Mouse (Mus musculus): Measurements from ENCODE around the gene Ccdc71.

Ccdc71 gene

DNA sequence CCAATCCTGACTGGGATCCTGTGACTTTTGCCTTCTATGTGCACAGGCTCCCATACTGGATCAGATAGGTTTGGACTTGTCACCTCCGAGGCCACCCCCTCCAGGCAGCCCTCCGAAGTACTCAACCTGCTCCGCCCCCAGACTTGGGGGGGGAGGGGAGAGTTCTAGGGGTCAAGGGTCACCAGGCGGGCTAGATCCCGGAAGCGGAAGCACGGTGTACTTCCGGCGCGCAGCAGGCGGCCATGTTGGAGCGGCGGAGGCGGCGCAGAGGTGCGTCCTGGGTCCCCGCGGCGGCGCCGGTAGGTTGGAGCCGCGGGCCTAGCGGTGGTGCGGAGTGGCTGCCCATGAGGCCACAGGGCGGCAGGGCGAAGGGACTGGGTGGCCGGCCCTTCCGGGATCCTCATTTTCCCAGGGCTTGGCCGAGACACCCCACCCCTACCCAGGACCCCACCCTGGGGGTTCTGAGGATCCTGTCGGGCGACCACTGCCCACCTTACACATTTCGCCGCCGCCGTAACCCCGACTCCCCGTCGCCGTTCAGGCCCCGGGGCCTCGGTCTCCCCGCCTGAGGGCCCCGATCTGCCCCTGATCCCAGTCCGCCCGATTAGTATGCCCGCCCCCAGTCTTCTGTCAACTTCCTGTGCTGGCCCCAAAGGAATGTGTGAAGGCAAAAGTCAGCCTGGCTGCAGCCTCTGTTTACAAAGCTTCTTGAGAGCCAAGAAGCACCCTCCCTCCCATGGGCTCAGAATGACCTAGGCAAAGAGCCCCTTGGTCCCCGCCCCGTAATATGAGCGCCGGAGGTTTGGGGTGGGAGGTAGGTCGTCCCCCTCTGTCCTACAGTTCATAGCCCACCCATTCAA lies at the start of gene Ccdc71:
Gene Ccdc71, plus strand, starts transcription at position 209 of the 860 bp plus-strand sequence.
- peak; percentile 87 for DNase-seq (ENCODE audit: low spot score)

DNA sequence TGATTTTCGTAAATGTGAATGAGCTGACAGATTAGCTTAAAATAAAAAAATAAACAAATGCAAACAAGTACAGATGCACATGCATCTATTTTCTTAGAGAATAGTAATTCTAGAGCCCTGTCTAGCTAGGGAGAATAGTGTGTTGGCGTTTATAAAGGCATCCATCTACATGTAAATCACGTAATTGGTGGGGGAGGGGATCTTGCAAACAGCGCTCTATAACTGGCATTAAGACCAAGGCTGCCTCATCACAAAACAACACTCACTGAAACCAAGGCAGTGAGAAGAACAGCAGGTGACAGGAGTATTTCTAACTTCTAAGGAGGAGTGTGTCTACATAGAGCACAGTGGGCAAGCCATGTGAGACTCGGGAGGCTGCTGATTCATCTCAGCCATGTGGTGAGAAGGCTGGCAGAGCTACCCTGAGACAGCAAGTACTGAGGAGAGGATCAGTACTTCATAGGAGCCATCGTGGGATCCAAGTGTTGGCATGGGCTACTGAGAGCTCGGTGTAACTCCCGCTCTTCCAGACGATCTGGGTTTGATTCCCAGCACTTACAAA lies 48.9 kb upstream of the Ccdc71 start:
- peak; percentile 59 for DNase-seq (ENCODE audit: low spot score)

DNA sequence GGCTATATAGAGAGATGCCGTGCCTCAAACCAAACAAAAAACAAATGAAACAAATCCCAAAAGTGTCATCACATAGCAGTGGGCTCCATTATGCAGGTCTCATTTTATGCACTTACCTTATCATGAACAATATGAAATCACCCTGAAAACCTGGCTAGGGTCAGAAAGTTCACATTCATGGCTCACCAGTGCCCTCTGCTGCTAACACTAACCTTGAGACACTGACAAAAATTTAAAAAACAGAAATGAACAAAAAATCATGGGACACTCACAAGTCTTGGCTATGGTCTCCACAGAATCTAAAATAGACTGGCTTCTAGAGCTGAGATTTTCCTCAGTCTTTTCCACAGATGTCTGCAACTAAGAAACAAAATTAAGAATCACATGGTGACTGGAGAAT lies 48.1 kb upstream of the Ccdc71 start:
- DNase-seq (ENCODE audit: low spot score): peak; percentile 40

DNA sequence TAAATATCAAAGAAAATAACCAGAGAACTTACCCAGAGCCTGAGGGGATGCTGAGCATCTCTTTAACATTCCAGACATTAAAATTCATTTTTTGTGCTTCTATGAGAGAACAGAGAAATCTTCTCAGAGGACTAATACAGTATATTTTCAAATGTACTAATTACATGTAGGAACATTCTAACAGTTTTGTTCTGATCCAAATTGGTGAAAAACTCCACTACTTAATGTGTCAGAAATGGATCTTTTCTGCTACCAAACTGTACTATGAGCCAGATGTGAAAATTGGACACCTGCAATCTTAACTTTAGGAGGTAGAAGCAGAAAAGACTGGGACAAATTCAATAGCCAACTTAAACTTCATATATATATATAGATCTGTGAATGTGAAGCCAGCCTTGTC lies 31.9 kb upstream of the Ccdc71 start, which contains the start of gene Ccdc36:
Gene Ccdc36, minus strand, starts transcription at position 101 of the 400 bp plus-strand sequence.
- no peak for DNase-seq (ENCODE audit: low spot score)

DNA sequence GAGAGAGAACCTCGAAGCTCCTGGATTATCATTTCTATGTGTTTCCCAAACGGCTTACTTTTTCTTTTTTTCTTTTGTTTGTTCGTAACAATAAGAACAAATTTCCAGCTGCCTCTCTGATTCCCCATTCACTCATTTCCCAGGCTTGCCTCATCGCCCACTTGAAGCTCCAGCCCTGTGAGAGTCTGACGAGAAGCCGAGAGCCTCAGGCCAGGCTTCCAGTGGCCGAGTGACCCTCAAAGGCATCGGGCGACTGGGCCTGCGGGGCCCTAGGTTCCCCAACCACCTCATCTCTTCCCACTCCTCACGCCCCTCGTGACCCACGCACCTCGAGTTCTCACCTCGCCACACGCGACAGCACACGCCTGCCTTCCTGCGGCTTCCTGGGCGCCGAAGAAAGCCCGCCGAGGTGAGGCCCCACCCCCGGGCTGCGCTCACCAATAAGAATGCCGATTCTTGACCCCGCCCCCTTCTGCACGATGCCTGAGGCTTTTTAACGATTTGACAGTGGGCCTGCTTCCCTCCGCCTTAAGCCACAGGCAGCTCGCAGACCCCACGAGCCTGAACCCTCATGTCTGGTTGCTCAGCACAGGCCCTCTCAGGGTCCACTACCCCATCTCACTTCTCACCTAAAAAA lies 28.8 kb upstream of the Ccdc71 start:
- no peak for DNase-seq (ENCODE audit: low spot score)

DNA sequence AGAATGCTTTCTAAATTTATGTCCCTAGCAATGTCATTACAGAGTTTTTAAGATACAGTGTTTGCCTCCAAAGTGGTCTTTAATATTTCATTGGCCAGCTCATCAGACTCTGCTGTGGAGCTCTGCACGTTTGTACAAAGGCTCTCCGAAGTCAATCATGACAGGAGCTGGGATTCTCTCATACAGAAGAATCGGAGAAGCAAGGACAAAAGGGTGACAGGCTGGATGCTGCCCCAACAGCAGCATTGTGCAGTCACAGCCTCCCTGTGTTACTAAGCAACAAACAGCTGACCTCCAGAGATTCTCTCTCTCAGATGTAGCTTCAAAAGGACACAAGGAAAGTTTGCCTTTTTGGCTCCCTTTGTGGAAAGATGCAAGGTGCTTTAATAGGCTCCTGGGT lies 24.1 kb upstream of the Ccdc71 start, which contains the start of gene BC048562:
Gene BC048562, plus strand, starts transcription at position 301 of the 400 bp plus-strand sequence.
- no peak for DNase-seq (ENCODE audit: low spot score)

DNA sequence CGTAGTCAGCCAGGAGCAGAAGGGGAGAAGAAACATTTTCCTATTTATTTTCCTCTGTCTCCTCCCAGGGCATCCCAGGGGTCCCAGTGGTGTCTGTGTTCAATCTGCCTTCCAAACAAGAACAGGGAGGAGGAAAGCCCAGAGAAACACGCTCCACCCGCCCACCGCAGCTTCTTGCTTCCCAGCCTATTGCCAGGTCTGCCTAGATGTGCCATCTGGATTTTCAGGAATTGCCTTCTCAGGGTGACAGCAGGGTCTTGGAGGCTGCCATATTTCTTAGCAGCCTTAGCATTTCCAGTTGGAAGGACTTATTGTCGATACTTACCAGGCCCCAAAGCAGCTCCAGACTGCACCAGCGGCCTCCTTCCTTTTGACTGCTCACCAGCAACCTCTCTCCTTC lies 21.2 kb upstream of the Ccdc71 start:
- peak; percentile 42 for DNase-seq (ENCODE audit: low spot score)

DNA sequence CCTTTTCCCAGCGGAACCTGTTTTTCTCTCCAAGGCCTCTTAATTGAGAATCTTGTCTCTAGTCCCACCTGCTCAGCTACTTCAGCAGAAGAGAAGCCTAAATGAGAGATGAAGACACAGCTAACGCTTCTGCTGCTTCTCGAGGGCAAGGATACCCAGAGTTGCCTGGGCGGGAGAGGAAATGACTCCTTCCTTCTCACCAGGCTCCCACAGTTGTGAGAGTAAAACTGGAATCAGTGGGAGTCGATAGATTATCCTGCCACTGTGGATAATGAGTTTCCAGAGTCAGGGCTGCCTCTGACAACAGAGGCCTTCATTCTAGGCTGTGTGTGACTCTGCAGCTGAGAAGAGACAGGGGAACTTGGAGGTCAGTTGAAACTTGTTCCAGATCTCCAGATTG lies 19.8 kb upstream of the Ccdc71 start:
- no peak for DNase-seq (ENCODE audit: low spot score)

DNA sequence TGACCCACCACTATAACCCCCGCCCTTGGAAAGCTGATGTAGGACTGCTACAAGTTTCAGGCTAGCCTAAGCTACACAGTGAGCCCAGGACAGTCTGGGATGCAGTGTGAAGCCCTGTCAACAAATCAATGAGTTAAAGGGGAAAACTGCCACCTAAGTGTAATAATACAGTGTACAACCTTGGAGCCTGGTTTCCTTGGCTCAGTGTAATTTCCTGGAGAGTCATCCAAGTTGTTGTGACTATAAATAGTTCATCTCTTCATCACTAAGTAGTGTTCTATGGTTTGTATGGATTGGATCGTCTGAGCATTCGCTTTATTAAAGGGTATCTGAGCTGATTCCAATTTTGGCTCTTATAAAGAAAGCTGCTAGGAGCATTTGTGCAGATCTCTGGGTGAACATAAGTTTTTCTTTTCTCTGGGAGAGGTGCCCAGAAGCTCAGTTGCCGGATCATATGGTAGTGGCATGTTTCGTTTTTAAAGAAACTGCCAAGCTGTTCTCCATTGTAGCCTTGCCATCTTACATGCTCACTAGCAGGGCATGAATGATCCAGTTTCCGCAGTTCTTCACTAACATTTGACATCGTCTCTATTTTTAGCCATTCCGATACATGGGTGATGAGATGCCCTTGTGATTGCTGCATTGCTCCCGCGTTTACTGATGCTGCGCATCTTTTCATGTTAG lies 18.9 kb upstream of the Ccdc71 start:
- DNase-seq (ENCODE audit: low spot score): peak; percentile 77

DNA sequence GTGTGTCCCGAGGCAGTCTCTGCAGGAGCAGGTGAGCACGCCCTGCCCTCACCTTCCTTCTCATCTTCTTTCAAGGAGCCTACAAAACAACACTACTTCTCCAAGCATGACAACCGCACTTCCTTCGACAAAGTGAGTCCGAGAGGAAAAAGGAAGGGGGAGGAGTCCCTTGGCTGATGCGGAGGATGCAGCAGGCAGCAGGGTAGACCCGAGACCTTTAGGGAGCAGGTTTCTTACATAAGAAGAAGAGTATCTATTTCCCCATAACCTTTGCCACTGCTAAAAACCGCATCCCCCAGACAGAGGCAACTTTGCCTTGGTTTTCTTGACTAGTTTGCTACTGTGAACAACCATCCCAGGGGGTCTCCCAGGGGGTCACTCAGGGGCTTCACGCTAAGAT lies 15.2 kb upstream of the Ccdc71 start:
- no peak for DNase-seq (ENCODE audit: low spot score)

DNA sequence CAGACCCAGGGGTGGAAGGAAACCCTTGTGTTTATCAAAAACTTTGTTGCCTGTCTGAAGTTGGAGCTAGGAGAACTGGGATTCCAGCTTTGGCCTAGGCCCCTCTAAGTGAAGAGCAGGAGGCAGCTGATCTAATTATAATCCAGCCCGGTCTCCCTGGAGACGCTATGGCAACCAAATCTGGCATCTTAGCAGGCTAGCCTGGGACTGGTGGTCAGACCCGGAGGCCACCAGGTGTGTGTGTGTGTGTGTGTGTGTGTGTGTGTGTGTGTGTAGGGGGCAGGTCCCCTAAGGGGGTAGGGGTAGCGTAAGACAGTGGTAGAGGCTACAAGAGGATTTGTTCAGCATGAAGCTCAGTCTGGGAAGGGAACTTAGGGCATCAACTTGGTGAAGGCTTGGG lies 10.5 kb upstream of the Ccdc71 start:
- peak; percentile 66 for DNase-seq (ENCODE audit: low spot score)

DNA sequence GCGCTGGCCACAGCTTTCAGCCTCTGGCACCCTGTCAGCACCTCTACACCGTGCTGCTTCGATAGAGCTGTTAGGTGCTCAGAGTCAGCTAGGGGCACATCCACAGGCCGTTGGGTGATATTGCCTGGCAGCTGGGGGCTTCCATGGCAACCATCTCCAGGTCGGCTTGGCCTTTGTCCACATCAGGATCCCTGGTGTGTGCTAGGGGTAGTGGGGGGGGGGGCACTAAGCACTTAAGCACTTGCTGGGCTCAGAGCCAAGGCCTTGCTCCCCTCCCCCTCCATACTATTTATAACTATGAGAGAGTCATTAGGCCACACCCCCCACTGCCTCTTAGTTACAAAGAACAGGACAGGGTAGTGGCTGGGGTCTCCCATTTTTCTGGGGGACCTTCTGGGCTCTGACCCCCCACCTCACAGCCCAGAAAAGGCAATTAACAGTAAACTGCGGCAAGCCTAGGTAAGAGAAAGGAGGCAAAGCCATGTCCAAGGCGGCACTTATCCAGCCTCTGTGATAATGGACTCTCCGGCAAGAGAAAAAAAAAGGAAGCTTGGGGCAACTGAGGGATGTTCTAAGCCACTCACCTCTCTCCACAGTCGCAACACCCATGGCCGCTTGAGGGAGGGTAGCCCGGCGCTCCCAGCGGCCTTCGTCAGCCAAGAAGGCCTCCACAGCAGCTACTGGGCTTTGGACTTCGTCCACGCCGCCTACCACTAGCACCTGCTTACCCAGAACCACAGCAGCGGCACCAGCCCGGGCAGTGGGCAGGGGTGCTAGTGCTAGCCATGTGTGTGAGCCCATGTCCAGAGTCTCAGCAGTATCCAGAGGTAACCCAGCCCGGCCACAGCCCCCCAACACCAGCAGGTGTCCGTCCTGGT lies 9.8 kb upstream of the Ccdc71 start:
- no peak for DNase-seq (ENCODE audit: low spot score)

DNA sequence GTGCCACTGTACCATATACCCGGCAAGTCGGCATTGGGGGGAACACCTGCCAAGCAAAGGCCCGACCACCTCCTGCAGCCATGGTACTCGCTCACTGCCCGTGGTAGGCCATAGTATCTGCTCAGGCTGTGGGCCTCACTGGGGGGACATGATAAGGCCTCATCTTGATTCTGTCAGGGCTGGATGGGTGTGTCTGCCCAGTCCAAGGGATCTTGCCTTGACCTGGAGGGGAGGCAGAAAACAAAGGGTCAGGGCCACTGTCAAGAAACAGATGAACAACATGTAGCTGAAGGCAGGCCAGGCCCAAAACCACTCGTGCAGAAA lies 9.2 kb upstream of the Ccdc71 start:
- no peak for DNase-seq (ENCODE audit: low spot score)

DNA sequence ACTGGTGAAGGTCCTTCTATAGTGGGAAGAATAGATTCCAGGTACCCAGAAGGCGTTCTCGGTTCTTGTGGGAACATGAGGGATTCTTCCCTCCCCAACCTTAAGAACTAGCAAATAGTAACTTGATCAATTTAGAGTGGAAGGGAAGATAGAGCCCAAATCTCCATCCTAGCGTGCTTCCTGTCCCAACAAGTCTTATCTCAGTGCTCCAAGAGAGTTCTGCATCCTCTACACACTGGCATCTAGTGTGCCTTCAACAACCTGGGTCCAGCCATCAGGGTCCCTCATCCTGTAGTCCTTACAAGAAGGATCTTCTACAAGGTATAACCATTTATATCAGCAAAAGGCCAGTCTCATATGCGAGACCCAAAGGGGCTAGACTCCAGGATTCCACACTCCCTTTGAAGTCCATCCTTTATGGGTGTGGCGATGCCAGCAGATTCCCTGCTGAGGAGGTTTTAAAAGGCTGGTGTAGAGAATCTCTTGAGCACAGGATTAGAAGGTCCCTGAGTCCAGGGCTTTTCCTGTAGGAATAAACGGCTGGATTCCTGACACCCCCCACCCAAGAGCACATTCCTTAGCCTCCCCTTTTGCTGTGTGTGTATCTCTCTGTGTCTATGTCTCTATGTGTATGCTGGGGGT lies 8.7 kb upstream of the Ccdc71 start:
- DNase-seq (ENCODE audit: low spot score): no peak

DNA sequence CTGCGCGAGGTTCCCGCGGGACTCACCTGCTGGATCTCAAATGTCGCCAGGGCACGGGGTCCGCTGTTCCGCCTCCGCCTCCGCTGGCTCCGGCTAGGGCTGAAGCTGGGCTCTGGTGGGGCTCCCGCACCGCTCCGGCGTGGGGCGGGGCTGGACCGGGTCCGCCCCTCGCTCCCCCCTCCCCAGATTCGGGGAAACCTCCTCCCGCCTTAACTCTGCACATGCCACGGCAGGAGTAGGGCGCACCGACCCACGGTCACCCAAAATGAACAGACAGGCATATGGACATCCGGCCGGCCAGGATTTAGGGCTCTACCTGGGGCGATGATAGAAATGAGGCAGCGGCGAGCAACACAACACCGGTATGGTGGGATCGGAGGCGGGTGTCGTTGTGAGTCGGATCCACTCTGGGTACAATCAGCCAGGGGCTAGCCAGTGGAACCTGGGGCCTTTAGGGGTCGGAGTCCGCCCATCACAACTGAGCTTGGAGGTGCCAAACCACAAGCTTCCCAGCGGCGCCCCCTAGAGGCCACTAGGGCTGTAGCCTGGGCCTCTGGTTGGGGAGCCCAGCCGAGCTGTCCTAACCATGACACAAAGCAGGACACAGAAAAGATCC lies 7.9 kb upstream of the Ccdc71 start:
- peak; percentile 90 for DNase-seq (ENCODE audit: low spot score)

DNA sequence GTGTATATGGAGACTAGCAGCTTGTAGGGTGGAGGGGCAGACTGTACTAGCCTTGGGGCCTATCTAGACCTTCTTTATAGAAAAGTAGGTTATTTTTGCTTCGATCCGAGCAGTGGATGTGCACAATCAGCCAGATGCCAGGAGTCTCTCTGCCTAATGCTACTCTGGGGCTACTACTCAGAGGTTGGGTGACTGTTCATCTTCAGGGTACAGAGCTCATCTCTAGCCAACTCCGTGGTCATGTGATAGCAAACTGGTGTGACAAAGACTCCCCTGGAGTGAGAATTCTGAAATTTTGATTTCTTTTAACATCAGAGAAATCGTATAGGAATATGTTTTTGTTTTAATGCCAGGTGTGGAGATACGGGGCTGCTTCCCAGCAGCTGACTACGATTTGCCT lies 7.4 kb upstream of the Ccdc71 start:
- no peak for DNase-seq (ENCODE audit: low spot score)

DNA sequence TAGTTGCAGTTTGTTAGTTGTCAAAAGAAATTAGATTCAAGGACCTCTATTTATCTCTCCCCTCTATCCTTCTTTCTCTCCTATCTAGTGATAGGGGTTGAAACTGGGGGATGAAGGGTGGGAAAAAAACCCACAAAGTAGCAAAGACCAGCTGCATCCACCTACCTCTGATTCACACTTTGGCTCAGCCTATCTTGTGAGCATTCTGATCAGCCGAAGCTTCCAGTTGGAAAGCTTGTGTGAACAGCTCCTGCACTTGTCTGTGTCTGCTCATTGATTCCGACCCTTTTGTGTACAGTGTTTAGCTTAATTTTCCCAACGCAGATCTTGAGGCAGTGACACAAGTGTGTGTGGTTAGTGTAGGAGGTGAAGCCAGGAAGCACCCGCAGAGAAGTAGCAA lies 6.9 kb upstream of the Ccdc71 start:
- DNase-seq (ENCODE audit: low spot score): no peak

DNA sequence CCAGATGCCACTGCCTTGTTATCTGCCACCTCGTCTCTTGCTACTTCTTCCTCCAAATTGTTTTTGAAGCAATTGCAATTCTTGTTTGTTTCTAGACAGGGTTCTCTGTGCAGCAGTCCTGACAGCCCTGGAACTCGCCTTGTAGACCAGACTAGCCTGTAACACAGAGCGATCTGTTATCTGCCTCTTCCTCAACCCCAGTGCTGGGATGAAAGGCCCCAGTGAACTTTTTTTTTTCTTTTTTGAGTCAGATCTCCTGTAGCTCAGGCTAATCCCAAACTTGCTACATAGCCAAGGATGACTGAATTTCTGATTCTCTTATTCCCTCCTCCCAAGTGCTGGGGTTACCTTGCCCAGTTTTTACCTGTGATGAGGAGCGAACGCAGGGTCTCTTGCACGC lies 5.9 kb upstream of the Ccdc71 start:
- DNase-seq (ENCODE audit: low spot score): no peak

DNA sequence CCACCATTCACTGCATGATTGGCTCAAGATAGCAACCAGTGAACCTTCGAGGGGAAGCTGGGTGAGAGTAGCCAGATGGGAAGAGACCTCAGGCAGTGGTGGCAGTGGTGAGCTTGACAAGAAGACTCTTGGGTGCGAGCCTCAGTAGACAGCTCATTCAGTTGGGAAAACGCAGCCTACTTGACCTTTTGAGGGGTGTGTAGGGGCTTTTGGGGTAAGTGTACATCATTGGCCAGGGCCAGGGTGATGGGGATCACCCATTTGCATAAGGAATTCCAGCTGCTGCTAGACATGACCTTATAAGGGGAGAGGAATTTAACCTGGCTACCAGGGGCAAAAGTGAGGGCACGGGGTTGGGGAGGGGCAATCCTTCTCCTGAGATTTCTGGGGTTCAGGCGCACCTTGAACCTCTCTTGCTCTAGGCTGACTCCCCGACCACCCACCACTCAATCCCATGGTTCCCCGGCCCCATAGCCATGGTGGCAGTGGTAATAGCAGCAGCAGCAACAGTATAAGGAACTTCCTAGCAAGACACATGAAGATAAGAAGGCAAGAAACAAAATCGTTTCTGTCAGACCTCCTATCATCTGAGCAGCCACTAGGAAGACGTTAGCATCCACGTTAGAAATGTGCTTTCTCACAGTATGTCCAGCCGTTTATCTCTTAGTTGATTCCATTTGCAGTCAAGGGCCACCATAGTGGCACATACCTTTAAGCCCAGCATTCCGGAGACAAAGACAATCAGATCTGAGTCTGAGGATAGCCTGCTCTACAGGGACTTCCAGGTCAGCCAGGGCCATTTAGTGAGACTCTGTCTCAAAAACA lies 4.4 kb upstream of the Ccdc71 start:
- no peak for DNase-seq (ENCODE audit: low spot score)

DNA sequence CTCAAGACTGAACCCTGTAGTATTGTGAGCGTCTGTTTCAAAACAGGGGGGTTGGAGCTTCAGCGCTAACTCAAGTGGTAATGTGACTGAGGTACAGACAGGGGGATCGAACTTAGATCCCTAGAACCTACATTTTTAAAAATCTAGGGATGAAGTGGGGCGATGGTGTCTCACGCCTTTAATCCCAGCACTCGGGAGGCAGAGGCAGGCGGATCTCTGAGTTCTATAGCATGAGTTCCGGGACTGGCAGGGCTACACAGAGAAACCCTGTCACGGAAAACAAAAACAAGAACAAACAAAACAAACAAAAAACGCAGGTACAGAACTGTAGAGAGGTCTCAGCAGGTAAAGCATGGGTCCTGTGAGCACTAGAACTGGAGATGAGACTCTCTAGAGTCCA lies 3.4 kb upstream of the Ccdc71 start:
- no peak for DNase-seq (ENCODE audit: low spot score)
